Mouse (Mus musculus): ENCODE results near the gene Senp2.

- no peak for TF ChIP-seq CTCF (IDR thresholded peaks at IDR 0.05; ENCODE audit: low read depth, low read length)
- no peak for TF ChIP-seq GATA1 (IDR thresholded peaks at IDR 0.05; ENCODE audit: borderline replicate concordance, low read length)
Observed at GRCm38 (mm10) chr16:21996881-21997641, 12.2 kb upstream of the Senp2 start.

Data from G1E (cell line).